Mouse (Mus musculus) forebrain, embryonic 11.5 days (tissue): ENCODE measurements around the gene Zfp362. TPM values are rescaled to one million over a fixed set of nuclear protein-coding genes. Genes with fewer than 3 reads are reported as not detected.

Experiments used
- ATAC-seq: fragments of 200-750 bp; cut with Nextera tagmentation; replicated peaks from 2 replicates; pipeline ENCODE4 v1.8.0; 2017; ENCODE audit warnings: moderate TSS enrichment; ENCODE audit not compliant: low FRiP score
- DNase-seq: peaks from one replicate; pipeline ENCODE4 v3.0.0-alpha.2; 2017; ENCODE audit warnings: low spot score
- H3K27ac ChIP-seq: fragments of 300-500 bp; sonication (generic); 2 replicates; pipeline ENCODE4 v1.5.1; 2014; ENCODE audit warnings: low read depth, low read length
- H3K27me3 ChIP-seq: fragments of 300-500 bp; sonication (generic); 2 replicates; pipeline ENCODE4 v1.6.1; 2014; ENCODE audit warnings: mild to moderate bottlenecking, low read length, mixed read lengths; ENCODE audit not compliant: control insufficient read depth, insufficient read depth
- H3K36me3 ChIP-seq: fragments of 300-500 bp; sonication (generic); 2 replicates; pipeline ENCODE4 v1.6.1; 2014; ENCODE audit warnings: mild to moderate bottlenecking, low read length, moderate library complexity, mixed read lengths; ENCODE audit not compliant: control insufficient read depth, insufficient read depth
- H3K4me1 ChIP-seq: fragments of 300-500 bp; sonication (generic); replicated peaks from 2 replicates; pipeline ENCODE4 v1.6.1; 2014; ENCODE audit warnings: low read length, mixed read lengths; ENCODE audit not compliant: control insufficient read depth, insufficient read depth
- H3K4me2 ChIP-seq: fragments of 300-500 bp; sonication (generic); 2 replicates; pipeline ENCODE4 v1.6.1; 2014; ENCODE audit warnings: low read depth, mild to moderate bottlenecking, low read length, moderate library complexity, mixed read lengths; ENCODE audit not compliant: severe bottlenecking
- H3K4me3 ChIP-seq: fragments of 300-500 bp; sonication (generic); 2 replicates; pipeline ENCODE4 v1.5.1; 2014; ENCODE audit warnings: low read depth, low read length
- H3K9ac ChIP-seq: fragments of 300-500 bp; sonication (generic); 2 replicates; pipeline ENCODE4 v1.6.1; 2014; ENCODE audit warnings: low read length
- H3K9me3 ChIP-seq: fragments of 300-500 bp; sonication (generic); 2 replicates; pipeline ENCODE4 v1.6.1; 2016; ENCODE audit warnings: low read length, mixed read lengths; ENCODE audit not compliant: control insufficient read depth
- WGBS: fragments of 180-500 bp; shearing (Covaris S2); extraction: QIAGEN DNeasy Blood & Tissue Kit; methylation state at CpG from one replicate; pipeline ENCODE4 v1.1.7; 2014; 5-methylcytosine and 5-hydroxymethylcytosine counted together
- polyA plus RNA-seq: library from polyadenylated mRNA; unstranded; fragments of >200 nt; fragmentation: Nextera tagmentation; extraction: Ambion mirVana; gene quantifications from 2 replicates; pipeline ENCODE4 v1.2.1, GENCODE M21; 2014

Zfp362 gene
- polyA plus RNA-seq, 1 experiment from 2014 or later, result 55.2 TPM

DNA sequence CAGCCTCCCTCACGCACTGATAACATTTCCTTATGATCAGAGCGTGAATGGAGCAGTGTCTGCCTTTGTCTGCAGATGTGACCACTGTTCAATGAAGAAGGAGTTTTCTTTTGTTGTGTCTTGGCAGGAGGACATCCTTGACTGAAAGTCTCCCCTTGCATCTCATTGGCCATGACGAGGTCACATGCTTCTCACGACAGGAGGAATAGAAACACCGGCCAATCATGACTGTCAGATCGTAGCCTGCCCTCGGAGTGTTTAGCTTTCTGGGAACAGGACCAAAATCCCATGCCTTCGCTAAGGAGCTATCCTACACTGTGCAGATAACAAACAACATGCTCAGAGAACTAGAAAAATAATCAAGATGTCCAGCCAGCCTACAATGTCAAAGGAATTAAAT lies 35.4 kb upstream of the Zfp362 start:
- no peak overlapping the region for H3K4me2 ChIP-seq
- no peak for ATAC-seq
- H3K27me3 ChIP-seq, result no peaks in the 10 kb centered on the region
- H3K36me3 ChIP-seq, result no peaks in the 10 kb centered on the region
- H3K9ac ChIP-seq, result no peak overlapping the region
- DNase-seq, result no peak
- no peak overlapping the region for H3K4me3 ChIP-seq
- 64% methylated on average over 8 of the region's 8 CpGs for WGBS
- no peaks in the 10 kb centered on the region for H3K9me3 ChIP-seq
- H3K4me1 ChIP-seq, result no peaks in the 10 kb centered on the region
- H3K27ac ChIP-seq, result no peak overlapping the region

DNA sequence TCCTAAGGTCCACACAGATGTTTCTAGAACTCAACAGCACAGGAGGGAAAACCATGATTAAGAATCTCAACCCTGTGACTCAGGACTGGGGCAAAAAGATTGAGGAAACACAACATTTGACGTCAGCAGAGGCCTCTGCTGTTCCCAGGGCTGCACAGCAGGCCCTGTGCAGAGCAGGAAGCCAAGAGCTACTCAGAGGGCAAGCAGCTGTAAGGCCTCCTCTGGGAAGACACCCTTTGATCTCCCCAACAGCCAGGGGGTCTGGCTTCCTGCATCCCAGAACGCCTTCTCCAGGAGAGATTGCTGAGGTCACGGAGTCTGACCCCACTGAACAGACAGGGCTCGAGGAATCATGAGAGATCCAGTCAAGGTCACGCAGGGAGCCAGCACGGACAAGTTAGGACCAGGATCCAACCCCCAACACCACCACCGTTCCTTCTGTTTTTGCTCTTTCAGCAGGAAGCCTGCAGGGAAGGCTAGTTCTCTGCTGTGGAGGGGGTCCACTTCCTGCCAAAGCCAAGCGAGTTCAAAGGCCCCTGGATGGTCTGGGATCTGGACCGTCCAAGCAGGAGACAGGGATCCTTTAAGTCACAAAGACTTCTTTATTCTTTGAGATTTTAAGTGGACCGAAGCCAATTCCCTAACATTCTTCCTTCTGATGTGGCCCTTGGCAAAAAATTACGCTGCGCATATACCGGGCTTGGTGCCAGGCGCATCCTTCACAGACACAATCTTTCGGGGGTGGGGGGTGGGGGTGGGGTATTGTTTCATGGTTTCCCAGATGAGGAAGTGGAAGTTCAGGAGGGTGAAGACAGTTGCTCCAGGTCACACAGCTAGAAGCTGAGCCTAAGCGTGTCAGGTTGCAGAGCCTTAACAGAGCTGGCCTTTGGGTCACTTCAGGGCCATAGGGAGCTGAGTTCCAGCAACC lies 34.2 kb upstream of the Zfp362 start:
- no peak overlapping the region for H3K9ac ChIP-seq
- ATAC-seq (no peak), DNase-seq (no peak)
- 0 out of 2 replicates have a peak overlapping the region, but pooled peaks have one; percentile 6 for H3K27ac ChIP-seq
- no peak overlapping the region for H3K4me3 ChIP-seq
- no peak overlapping the region for H3K4me2 ChIP-seq
- no peaks in the 10 kb centered on the region for H3K36me3 ChIP-seq
- H3K27me3 ChIP-seq, result no peaks in the 10 kb centered on the region
- no peaks in the 10 kb centered on the region for H3K4me1 ChIP-seq
- 66% methylated on average over 16 of the region's 16 CpGs for WGBS
- H3K9me3 ChIP-seq, result no peaks in the 10 kb centered on the region

- no peak overlapping the region for H3K4me2 ChIP-seq
- H3K9me3 ChIP-seq, result no peaks in the 10 kb centered on the region
- H3K27ac ChIP-seq, result no peak overlapping the region
- H3K27me3 ChIP-seq, result no peaks in the 10 kb centered on the region
- H3K36me3 ChIP-seq, result no peaks in the 10 kb centered on the region
- H3K4me3 ChIP-seq, result no peak overlapping the region
- DNase-seq, result no peak
- no peak overlapping the region for H3K9ac ChIP-seq
- WGBS, result 79% methylated on average over 5 of the region's 5 CpGs
- ATAC-seq, result no peak
- no peaks in the 10 kb centered on the region for H3K4me1 ChIP-seq
Measured at GRCm38 (mm10) chr4:128838202-128838601, 32.4 kb upstream of the Zfp362 start.

DNA sequence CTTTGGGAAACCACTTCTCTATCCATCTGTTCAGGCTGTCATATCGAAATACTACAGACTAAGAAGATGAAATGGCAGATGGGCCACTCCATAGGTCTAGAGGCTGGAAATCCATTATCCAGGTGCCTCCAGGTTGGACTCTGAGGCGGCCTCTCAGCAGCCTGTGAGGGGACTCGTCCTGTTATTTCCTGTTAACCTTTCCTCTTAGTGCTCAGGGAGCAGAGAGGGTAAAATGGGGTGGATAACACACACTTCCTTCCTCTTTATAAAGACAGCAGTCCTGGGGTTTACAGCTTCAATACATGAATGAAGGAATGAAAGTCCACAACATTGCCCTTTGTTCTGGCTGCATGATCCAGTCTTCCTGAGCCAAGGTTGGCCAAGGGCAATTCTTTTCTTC lies 18.3 kb upstream of the Zfp362 start:
- WGBS, result 73% methylated on average over 3 of the region's 3 CpGs
- Histone ChIP-seq H3K4me2 (no peak overlapping the region), H3K4me1 (no peaks in the 10 kb centered on the region), H3K9ac (no peak overlapping the region; the same call in 1 of the 2 replicates), H3K4me3 (no peak overlapping the region), H3K27ac (no peak overlapping the region), H3K36me3 (no peaks in the 10 kb centered on the region), H3K27me3 (no peaks in the 10 kb centered on the region), H3K9me3 (no peaks in the 10 kb centered on the region)
- DNase-seq (no peak), ATAC-seq (no peak)

GRCm38 (mm10) chr4:128820568-128820967 lies 14.7 kb upstream of the Zfp362 start:
- no peak overlapping the region for H3K9ac ChIP-seq
- no peak overlapping the region for H3K4me3 ChIP-seq
- no peak for DNase-seq
- no peaks in the 10 kb centered on the region for H3K36me3 ChIP-seq
- H3K9me3 ChIP-seq, result no peaks in the 10 kb centered on the region
- 72% methylated on average over 12 of the region's 12 CpGs for WGBS
- no peak overlapping the region for H3K4me2 ChIP-seq
- H3K4me1 ChIP-seq, result peaks cover 2% of the 10 kb centered on the region; the same call in 1 of the 2 replicates
- ATAC-seq, result no peak
- no peaks in the 10 kb centered on the region for H3K27me3 ChIP-seq
- no peak overlapping the region for H3K27ac ChIP-seq

- Histone ChIP-seq H3K4me2 (no peak overlapping the region), H3K27me3 (no peaks in the 10 kb centered on the region), H3K4me3 (no peak overlapping the region), H3K27ac (no peak overlapping the region), H3K4me1 (peaks cover 3% of the 10 kb centered on the region; the same call in 1 of the 2 replicates), H3K9ac (no peak overlapping the region), H3K9me3 (no peaks in the 10 kb centered on the region), H3K36me3 (no peaks in the 10 kb centered on the region)
- ATAC-seq (no peak), DNase-seq (no peak)
- WGBS, result 67% methylated on average over 7 of the region's 7 CpGs
Measured at GRCm38 (mm10) chr4:128817011-128817410, 11.2 kb upstream of the Zfp362 start.

GRCm38 (mm10) chr4:128811382-128812056 lies 5.7 kb upstream of the Zfp362 start:
- H3K27me3 ChIP-seq, result no peaks in the 10 kb centered on the region
- H3K4me2 ChIP-seq, result peak overlapping the region; percentile 66
- peaks cover 11% of the 10 kb centered on the region; the same call in 1 of the 2 replicates for H3K4me1 ChIP-seq
- no peaks in the 10 kb centered on the region for H3K36me3 ChIP-seq
- 15% methylated on average over 16 of the region's 16 CpGs for WGBS
- DNase-seq, result peak; percentile 84
- H3K9me3 ChIP-seq, result no peaks in the 10 kb centered on the region
- ATAC-seq, result peak; percentile 90
- peak overlapping the region; percentile 39 for H3K4me3 ChIP-seq
- H3K9ac ChIP-seq, result peak overlapping the region; percentile 58
- no peak overlapping the region for H3K27ac ChIP-seq

DNA sequence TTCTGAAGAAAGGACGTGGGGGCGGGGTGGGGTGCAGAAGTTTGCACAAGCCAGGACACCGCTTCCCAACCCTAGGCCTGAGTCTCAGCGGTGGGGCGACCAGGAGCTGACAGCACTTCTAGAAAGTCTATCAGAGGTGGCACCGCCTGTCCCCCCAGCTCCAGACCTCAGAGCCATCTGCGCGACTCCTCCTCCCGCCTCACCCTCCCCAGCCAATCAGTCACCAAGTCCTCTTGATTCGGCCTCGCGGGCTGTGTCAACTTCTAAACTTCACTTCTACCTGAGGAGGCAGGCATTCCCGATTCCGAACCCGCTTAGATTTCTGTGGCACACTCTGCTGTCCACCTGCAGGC lies 958 bp upstream of the Zfp362 start:
- under 1% methylated on average over 15 of the region's 15 CpGs for WGBS
- H3K9me3 ChIP-seq, result no peaks in the 10 kb centered on the region
- H3K27me3 ChIP-seq, result no peaks in the 10 kb centered on the region
- H3K4me3 ChIP-seq, result peak overlapping the region; percentile 99
- H3K9ac ChIP-seq, result peak overlapping the region; percentile 98
- H3K36me3 ChIP-seq, result no peaks in the 10 kb centered on the region
- peak overlapping the region; percentile 85 for H3K27ac ChIP-seq
- DNase-seq (no peak), ATAC-seq (peak; percentile 68)
- H3K4me2 ChIP-seq, result peak overlapping the region; percentile 83
- H3K4me1 ChIP-seq, result peaks cover 22% of the 10 kb centered on the region
